Mouse (Mus musculus) forebrain, embryonic 11.5 days (tissue): ENCODE measurements around the gene Fah. TPM values are rescaled to one million over a fixed set of nuclear protein-coding genes. Genes with fewer than 3 reads are reported as not detected.

Source experiments
- ATAC-seq: fragments of 200-750 bp; cut with Nextera tagmentation; replicated peaks from 2 replicates; pipeline ENCODE4 v1.8.0; 2017; ENCODE audit warnings: moderate TSS enrichment; ENCODE audit not compliant: low FRiP score
- DNase-seq: peaks from one replicate; pipeline ENCODE4 v3.0.0-alpha.2; 2017; ENCODE audit warnings: low spot score
- H3K27ac ChIP-seq: fragments of 300-500 bp; sonication (generic); 2 replicates; pipeline ENCODE4 v1.5.1; 2014; ENCODE audit warnings: low read depth, low read length
- H3K27me3 ChIP-seq: fragments of 300-500 bp; sonication (generic); 2 replicates; pipeline ENCODE4 v1.6.1; 2014; ENCODE audit warnings: mild to moderate bottlenecking, low read length, mixed read lengths; ENCODE audit not compliant: control insufficient read depth, insufficient read depth
- H3K36me3 ChIP-seq: fragments of 300-500 bp; sonication (generic); 2 replicates; pipeline ENCODE4 v1.6.1; 2014; ENCODE audit warnings: mild to moderate bottlenecking, low read length, moderate library complexity, mixed read lengths; ENCODE audit not compliant: control insufficient read depth, insufficient read depth
- H3K4me1 ChIP-seq: fragments of 300-500 bp; sonication (generic); replicated peaks from 2 replicates; pipeline ENCODE4 v1.6.1; 2014; ENCODE audit warnings: low read length, mixed read lengths; ENCODE audit not compliant: control insufficient read depth, insufficient read depth
- H3K4me2 ChIP-seq: fragments of 300-500 bp; sonication (generic); 2 replicates; pipeline ENCODE4 v1.6.1; 2014; ENCODE audit warnings: low read depth, mild to moderate bottlenecking, low read length, moderate library complexity, mixed read lengths; ENCODE audit not compliant: severe bottlenecking
- H3K4me3 ChIP-seq: fragments of 300-500 bp; sonication (generic); 2 replicates; pipeline ENCODE4 v1.5.1; 2014; ENCODE audit warnings: low read depth, low read length
- H3K9ac ChIP-seq: fragments of 300-500 bp; sonication (generic); 2 replicates; pipeline ENCODE4 v1.6.1; 2014; ENCODE audit warnings: low read length
- H3K9me3 ChIP-seq: fragments of 300-500 bp; sonication (generic); 2 replicates; pipeline ENCODE4 v1.6.1; 2016; ENCODE audit warnings: low read length, mixed read lengths; ENCODE audit not compliant: control insufficient read depth
- WGBS: fragments of 180-500 bp; shearing (Covaris S2); extraction: QIAGEN DNeasy Blood & Tissue Kit; methylation state at CpG from one replicate; pipeline ENCODE4 v1.1.7; 2014; 5-methylcytosine and 5-hydroxymethylcytosine counted together
- polyA plus RNA-seq: library from polyadenylated mRNA; unstranded; fragments of >200 nt; fragmentation: Nextera tagmentation; extraction: Ambion mirVana; gene quantifications from 2 replicates; pipeline ENCODE4 v1.2.1, GENCODE M21; 2014

Fah gene
- polyA plus RNA-seq, 1 experiment from 2014 or later: 2.6 TPM

GRCm38 (mm10) chr7:84605033-84605687, 1.4 kb downstream of the Fah start:
- H3K27ac ChIP-seq: no peak overlapping the region
- peaks cover 4% of the 10 kb centered on the region; the same call in 1 of the 2 replicates for H3K4me1 ChIP-seq
- peak overlapping the region; percentile 45 for H3K4me3 ChIP-seq
- H3K9me3 ChIP-seq: no peaks in the 10 kb centered on the region
- H3K4me2 ChIP-seq: peak overlapping the region; percentile 91
- H3K27me3 ChIP-seq: no peaks in the 10 kb centered on the region
- no peak for DNase-seq
- H3K36me3 ChIP-seq: no peaks in the 10 kb centered on the region
- ATAC-seq: peak; percentile 50; the same call in 1 of the 2 replicates
- WGBS: 10% methylated on average over 19 of the region's 19 CpGs
- peak overlapping the region; percentile 47 for H3K9ac ChIP-seq

DNA sequence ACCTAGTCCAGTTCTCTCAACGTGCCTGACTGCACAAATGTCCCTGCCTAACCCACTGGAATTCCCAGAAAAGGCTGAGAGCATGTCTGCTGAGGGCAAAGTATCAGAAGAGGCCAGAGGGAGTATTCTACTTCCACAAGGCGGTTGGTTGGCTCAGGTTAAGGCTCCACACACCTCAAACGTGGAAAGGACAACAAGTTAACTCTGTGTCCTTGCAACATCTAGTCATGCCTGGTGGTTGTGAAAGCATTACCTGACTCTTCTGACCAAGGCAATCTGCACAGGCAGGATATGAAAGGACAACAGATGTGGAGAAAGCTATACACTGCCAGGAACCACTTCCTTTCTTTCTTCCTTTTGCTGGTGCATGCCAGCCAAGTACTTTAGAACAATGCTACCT, 2.0 kb downstream of the Fah start:
- no peak overlapping the region for H3K27ac ChIP-seq
- no peak overlapping the region for H3K4me2 ChIP-seq
- no peak overlapping the region for H3K9ac ChIP-seq
- H3K36me3 ChIP-seq: no peaks in the 10 kb centered on the region
- H3K9me3 ChIP-seq: no peaks in the 10 kb centered on the region
- H3K4me1 ChIP-seq: peaks cover 4% of the 10 kb centered on the region; the same call in 1 of the 2 replicates
- H3K27me3 ChIP-seq: no peaks in the 10 kb centered on the region
- no peak for DNase-seq
- no peak overlapping the region for H3K4me3 ChIP-seq
- no peak for ATAC-seq
- WGBS: 66% methylated on average over 3 of the region's 3 CpGs

DNA sequence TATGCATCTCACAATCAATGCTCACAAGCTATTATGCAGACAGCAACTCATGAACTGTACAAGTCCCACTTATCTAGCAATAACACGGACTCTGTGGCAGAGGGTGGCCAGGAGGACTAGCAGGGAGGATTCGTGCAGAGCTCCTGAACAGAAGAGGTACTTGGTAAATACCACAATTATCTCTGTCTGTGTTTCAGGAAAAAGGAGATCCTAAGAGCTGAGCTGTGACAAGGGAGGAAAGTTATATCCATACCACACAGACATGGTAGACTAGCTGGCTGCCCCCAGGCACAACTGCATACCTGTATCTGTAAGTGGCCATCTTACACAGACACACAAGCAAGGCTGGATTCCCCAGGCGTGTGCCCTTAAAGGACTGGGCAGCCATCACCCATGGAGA, 5.2 kb downstream of the Fah start:
- no peak for DNase-seq
- Histone ChIP-seq H3K9me3 (no peaks in the 10 kb centered on the region), H3K4me1 (peaks cover 3% of the 10 kb centered on the region; the same call in 1 of the 2 replicates), H3K4me2 (no peak overlapping the region), H3K9ac (no peak overlapping the region), H3K36me3 (no peaks in the 10 kb centered on the region), H3K27ac (no peak overlapping the region), H3K27me3 (no peaks in the 10 kb centered on the region), H3K4me3 (no peak overlapping the region)
- 82% methylated on average over 3 of the region's 3 CpGs for WGBS
- no peak for ATAC-seq

- 87% methylated on average over 2 of the region's 2 CpGs for WGBS
- Histone ChIP-seq H3K9ac (no peak overlapping the region), H3K27me3 (no peaks in the 10 kb centered on the region), H3K4me1 (peaks cover 2% of the 10 kb centered on the region; the same call in 1 of the 2 replicates), H3K27ac (no peak overlapping the region), H3K4me2 (no peak overlapping the region), H3K4me3 (no peak overlapping the region), H3K9me3 (no peaks in the 10 kb centered on the region), H3K36me3 (no peaks in the 10 kb centered on the region)
- ATAC-seq (no peak), DNase-seq (no peak)
These were observed 5.9 kb downstream of the Fah start for GRCm38 (mm10) chr7:84600631-84601030.

- Histone ChIP-seq H3K27ac (no peak overlapping the region), H3K36me3 (no peaks in the 10 kb centered on the region), H3K9ac (no peak overlapping the region), H3K4me3 (no peak overlapping the region), H3K4me2 (no peak overlapping the region), H3K9me3 (no peaks in the 10 kb centered on the region), H3K27me3 (no peaks in the 10 kb centered on the region), H3K4me1 (no peaks in the 10 kb centered on the region)
- ATAC-seq (no peak), DNase-seq (no peak)
- 86% methylated on average over 3 of the region's 3 CpGs for WGBS
These were observed 9.9 kb downstream of the Fah start for GRCm38 (mm10) chr7:84596633-84597032.

DNA sequence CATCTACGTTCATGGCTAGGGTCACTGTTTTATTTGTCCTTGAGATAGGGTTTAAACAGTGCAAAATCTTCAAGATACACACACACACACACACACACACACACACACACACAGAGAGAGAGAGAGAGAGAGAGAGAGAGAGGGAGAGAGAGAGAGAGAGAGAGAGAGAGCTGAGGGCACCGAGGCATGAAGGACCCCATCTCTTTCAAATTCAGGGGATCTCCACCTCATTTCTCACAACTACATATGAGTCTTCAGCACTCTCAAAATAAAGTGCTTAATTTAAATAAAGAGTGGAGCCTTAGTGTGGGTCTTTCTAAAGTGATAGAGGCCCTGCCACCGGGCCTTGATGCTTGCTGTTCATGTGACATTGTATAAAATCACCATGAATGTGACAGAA, 10.5 kb downstream of the Fah start:
- H3K4me3 ChIP-seq: no peak overlapping the region
- no peaks in the 10 kb centered on the region for H3K9me3 ChIP-seq
- WGBS: 85% methylated on average over 3 of the region's 3 CpGs
- H3K36me3 ChIP-seq: no peaks in the 10 kb centered on the region
- no peak overlapping the region for H3K4me2 ChIP-seq
- DNase-seq: no peak
- no peaks in the 10 kb centered on the region for H3K4me1 ChIP-seq
- H3K27ac ChIP-seq: no peak overlapping the region
- no peaks in the 10 kb centered on the region for H3K27me3 ChIP-seq
- H3K9ac ChIP-seq: no peak overlapping the region
- no peak for ATAC-seq

- no peaks in the 10 kb centered on the region for H3K9me3 ChIP-seq
- no peaks in the 10 kb centered on the region for H3K4me1 ChIP-seq
- no peaks in the 10 kb centered on the region for H3K27me3 ChIP-seq
- no peak overlapping the region for H3K27ac ChIP-seq
- H3K9ac ChIP-seq: no peak overlapping the region
- no peak overlapping the region for H3K4me2 ChIP-seq
- peak; percentile 49 for ATAC-seq
- H3K4me3 ChIP-seq: no peak overlapping the region
- no peak for DNase-seq
- H3K36me3 ChIP-seq: no peaks in the 10 kb centered on the region
These were observed 11.6 kb downstream of the Fah start for GRCm38 (mm10) chr7:84594917-84595303.

DNA sequence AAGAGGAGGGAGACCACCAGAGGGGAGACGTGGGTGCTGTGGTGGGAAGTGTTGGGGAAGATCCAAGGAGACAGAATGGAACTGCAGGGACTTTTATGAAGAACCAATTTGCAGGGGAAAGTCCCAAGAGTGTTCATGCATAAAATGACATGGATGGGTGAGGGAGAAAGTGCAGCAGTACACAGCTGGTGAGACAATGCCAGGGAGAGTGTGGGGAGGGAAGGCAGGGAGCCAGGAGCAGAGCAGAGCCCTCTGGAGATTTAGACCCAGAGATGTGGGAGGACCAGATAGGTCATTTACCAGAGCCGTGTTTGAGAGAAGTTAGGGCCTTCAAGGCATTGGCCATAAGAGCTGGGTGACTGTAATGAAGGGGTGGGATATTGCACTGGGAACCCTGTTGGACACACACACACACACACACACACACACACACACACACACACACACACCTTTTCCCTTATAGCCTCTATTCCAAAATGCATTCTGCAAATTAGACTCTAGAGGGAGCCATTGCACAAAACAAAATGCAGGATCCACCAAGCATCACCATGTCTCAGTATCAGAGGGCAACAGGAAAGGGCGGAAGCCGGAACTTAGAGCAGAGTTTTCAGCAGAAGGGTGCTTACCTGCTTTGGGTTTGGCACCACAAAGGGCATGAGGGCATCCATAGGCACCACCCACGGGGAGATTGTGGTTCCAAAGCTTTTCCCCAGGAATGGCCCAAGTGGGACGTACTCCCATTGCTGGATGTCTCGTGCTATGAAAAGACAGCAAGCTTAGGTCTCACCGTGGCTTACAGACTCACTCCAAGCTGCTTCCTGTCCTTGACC, 12.2 kb downstream of the Fah start:
- no peaks in the 10 kb centered on the region for H3K36me3 ChIP-seq
- peak; percentile 83 for ATAC-seq
- no peak overlapping the region for H3K4me3 ChIP-seq
- H3K9ac ChIP-seq: no peak overlapping the region
- DNase-seq: no peak
- H3K4me2 ChIP-seq: no peak overlapping the region
- no peaks in the 10 kb centered on the region for H3K4me1 ChIP-seq
- no peaks in the 10 kb centered on the region for H3K9me3 ChIP-seq
- H3K27me3 ChIP-seq: no peaks in the 10 kb centered on the region
- WGBS: 50% methylated on average over 8 of the region's 8 CpGs
- no peak overlapping the region for H3K27ac ChIP-seq
